Mouse (Mus musculus) layer of hippocampus, postnatal 25 days (tissue): ENCODE measurements around the gene Best3. TPM values are rescaled to one million over a fixed set of nuclear protein-coding genes. Genes with fewer than 3 reads are reported as not detected.

Experiments
- total RNA-seq, 2 experiments: library from RNA; stranded (reverse); gene quantifications; 2 replicates each; pipeline ENCODE4 v1.2.3; 2021

The Best3 gene
- total RNA-seq, 2 experiments from 2014 or later, result 1.8 to 2.7 TPM

Other genes starting within 250 kb of the Best3 start
- gene Myrfl, start 89.4 kb upstream of the Best3 start, total RNA-seq, result under 1 TPM; 0.22 to 0.45 TPM
- 10 to 100 TPM; 62.3 to 65.7 TPM for gene Rab3ip, start 35.5 kb upstream of the Best3 start, total RNA-seq
- gene Gm10271, start 13.7 kb upstream of the Best3 start, total RNA-seq, result not detected
- gene Lrrc10, start 59.0 kb downstream of the Best3 start, total RNA-seq, result under 1 TPM in 1 of 2 experiments, not detected in 1; 0.33 TPM
- 100 to 1,000 TPM; 175 to 190 TPM for gene Cct2, start 77.5 kb downstream of the Best3 start, total RNA-seq
- 10 to 100 TPM; 32.1 to 34.1 TPM for gene Frs2, start 162.2 kb downstream of the Best3 start, total RNA-seq
- 10 to 100 TPM; 44.6 to 52.6 TPM for gene Yeats4, start 238.2 kb downstream of the Best3 start, total RNA-seq